Mouse (Mus musculus) stomach, postnatal 0 days (tissue): Measurements from ENCODE around the gene Stum. TPM values are rescaled to one million over a fixed set of nuclear protein-coding genes. Genes with fewer than 3 reads are reported as not detected.

Experiments
- ATAC-seq: fragments of 200-750 bp; cut with Nextera tagmentation; 2 replicates; pipeline ENCODE4 v1.8.0; 2017; ENCODE audit not compliant: low FRiP score, low TSS enrichment
- DNase-seq: peaks from one replicate; pipeline ENCODE4 v3.0.0-alpha.2; 2016; ENCODE audit warnings: low spot score
- H3K27ac ChIP-seq: fragments of 300-500 bp; sonication (generic); replicated peaks from 2 replicates; pipeline ENCODE4 v1.5.1; 2014; ENCODE audit warnings: mild to moderate bottlenecking, control low read depth
- H3K27me3 ChIP-seq: fragments of 300-500 bp; sonication (generic); 2 replicates; pipeline ENCODE4 v1.6.1; 2014; ENCODE audit warnings: low read length; ENCODE audit not compliant: control insufficient read depth, insufficient read depth
- H3K36me3 ChIP-seq: fragments of 300-500 bp; sonication (generic); 2 replicates; pipeline ENCODE4 v1.6.1; 2014; ENCODE audit warnings: low read length, mixed read lengths; ENCODE audit not compliant: control insufficient read depth, insufficient read depth
- H3K4me1 ChIP-seq: fragments of 300-500 bp; sonication (generic); replicated peaks from 2 replicates; pipeline ENCODE4 v1.6.1; 2014; ENCODE audit warnings: antibody characterized with exemption; ENCODE audit not compliant: control insufficient read depth, insufficient read depth
- H3K4me2 ChIP-seq: fragments of 300-500 bp; sonication (generic); replicated peaks from 2 replicates; pipeline ENCODE4 v1.6.1; 2014; ENCODE audit warnings: low read depth, mild to moderate bottlenecking, control low read depth, moderate library complexity
- H3K4me3 ChIP-seq: fragments of 300-500 bp; sonication (generic); 2 replicates; pipeline ENCODE4 v1.5.1; 2014; ENCODE audit warnings: low read depth, low read length, control low read depth
- H3K9ac ChIP-seq: fragments of 300-500 bp; sonication (generic); 2 replicates; pipeline ENCODE4 v1.6.1; 2014; ENCODE audit warnings: mild to moderate bottlenecking, low read length, control low read depth, mixed read lengths
- H3K9me3 ChIP-seq: fragments of 300-500 bp; sonication (generic); 2 replicates; pipeline ENCODE4 v1.6.1; 2016; ENCODE audit warnings: low read length; ENCODE audit not compliant: control insufficient read depth
- CTCF ChIP-seq: IDR thresholded peaks from 2 replicates; pipeline ENCODE4 v1.5.1; 2016; ENCODE audit warnings: antibody characterized with exemption, low read depth, mild to moderate bottlenecking, moderate library complexity
- EP300 ChIP-seq: optimal IDR thresholded peaks from 2 replicates; pipeline ENCODE3; 2016; ENCODE audit warnings: antibody characterized with exemption
- WGBS: fragments of 180-500 bp; shearing (Covaris S2); extraction: QIAGEN DNeasy Blood & Tissue Kit; methylation state at CpG from one replicate; pipeline ENCODE4 v1.1.7; 2014; 5-methylcytosine and 5-hydroxymethylcytosine counted together
- polyA plus RNA-seq: library from polyadenylated mRNA; unstranded; fragments of >200 nt; fragmentation: Nextera tagmentation; extraction: Ambion mirVana; gene quantifications from 2 replicates; pipeline ENCODE4 v1.2.1, GENCODE M21; 2015

The Stum gene
- polyA plus RNA-seq, 1 experiment from 2014 or later = 4.3 TPM

- Histone ChIP-seq H3K9me3 (no peaks in the 10 kb centered on the region), H3K27me3 (no peaks in the 10 kb centered on the region), H3K9ac (no peak overlapping the region), H3K4me3 (no peak overlapping the region), H3K4me1 (peaks cover 6% of the 10 kb centered on the region), H3K27ac (peak overlapping the region; percentile 40), H3K36me3 (no peaks in the 10 kb centered on the region), H3K4me2 (no peak overlapping the region)
- TF ChIP-seq CTCF (no peak), EP300 (no peak)
- WGBS = 79% methylated on average over 12 of the region's 12 CpGs
- ATAC-seq (no peak), DNase-seq (no peak)
Observed at GRCm38 (mm10) chr1:180393873-180394272, 89.4 kb downstream of the Stum start.

DNA sequence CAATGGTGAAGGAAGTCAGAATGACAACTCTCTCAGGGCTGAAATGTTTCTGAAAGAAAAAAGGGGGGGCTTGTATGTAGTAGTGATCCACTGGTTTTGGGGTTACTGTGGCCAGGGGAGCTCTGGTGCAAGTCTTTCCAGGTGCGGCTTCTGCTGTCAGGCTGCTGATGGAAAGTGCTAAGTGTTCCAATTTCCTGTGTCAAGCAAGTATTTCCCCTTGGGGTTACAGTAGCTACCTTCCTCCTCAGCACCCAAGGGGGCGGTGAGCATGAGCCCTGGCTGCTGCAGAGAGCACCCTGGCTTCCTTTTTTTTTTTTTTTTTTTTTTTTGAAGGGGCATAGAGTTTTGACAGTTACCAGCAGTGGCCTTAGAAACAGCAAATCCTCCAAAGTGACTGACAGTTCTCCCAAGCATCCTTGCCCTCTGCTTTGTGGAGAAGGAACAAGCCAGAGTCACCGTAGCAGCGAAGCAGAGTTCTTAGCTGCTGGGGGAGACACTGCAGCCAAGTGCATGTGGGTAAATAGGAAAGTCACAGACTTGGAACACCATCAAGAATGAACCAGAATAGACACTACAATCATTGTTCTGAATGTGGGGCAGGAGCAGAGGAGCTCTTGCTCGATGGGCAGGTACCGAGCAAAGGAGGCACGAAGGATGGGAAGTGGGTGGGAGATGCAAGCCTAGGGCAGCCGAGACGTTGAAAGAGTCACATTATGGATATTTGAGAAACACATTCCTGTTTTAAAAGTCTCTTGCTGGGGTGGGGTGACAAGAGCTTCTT is 90.1 kb downstream of the Stum start:
- ATAC-seq = no peak
- no peak overlapping the region for H3K9ac ChIP-seq
- H3K4me3 ChIP-seq = no peak overlapping the region
- no peak for TF ChIP-seq EP300
- no peak for TF ChIP-seq CTCF
- H3K9me3 ChIP-seq = no peaks in the 10 kb centered on the region
- WGBS = 61% methylated on average over 9 of the region's 9 CpGs
- no peak for DNase-seq
- H3K27me3 ChIP-seq = no peaks in the 10 kb centered on the region
- no peak overlapping the region for H3K4me2 ChIP-seq
- H3K36me3 ChIP-seq = no peaks in the 10 kb centered on the region
- H3K4me1 ChIP-seq = peaks cover 10% of the 10 kb centered on the region
- peak overlapping the region; percentile 40 for H3K27ac ChIP-seq

- Histone ChIP-seq H3K36me3 (no peaks in the 10 kb centered on the region), H3K4me2 (no peak overlapping the region), H3K4me3 (no peak overlapping the region), H3K9ac (no peak overlapping the region), H3K4me1 (peaks cover 11% of the 10 kb centered on the region), H3K27me3 (no peaks in the 10 kb centered on the region), H3K9me3 (no peaks in the 10 kb centered on the region), H3K27ac (no peak overlapping the region)
- 68% methylated on average over 5 of the region's 5 CpGs for WGBS
- no peak for TF ChIP-seq EP300
- no peak for TF ChIP-seq CTCF
- DNase-seq = no peak
- no peak for ATAC-seq
Observed at GRCm38 (mm10) chr1:180392137-180392798, 91.0 kb downstream of the Stum start.

DNA sequence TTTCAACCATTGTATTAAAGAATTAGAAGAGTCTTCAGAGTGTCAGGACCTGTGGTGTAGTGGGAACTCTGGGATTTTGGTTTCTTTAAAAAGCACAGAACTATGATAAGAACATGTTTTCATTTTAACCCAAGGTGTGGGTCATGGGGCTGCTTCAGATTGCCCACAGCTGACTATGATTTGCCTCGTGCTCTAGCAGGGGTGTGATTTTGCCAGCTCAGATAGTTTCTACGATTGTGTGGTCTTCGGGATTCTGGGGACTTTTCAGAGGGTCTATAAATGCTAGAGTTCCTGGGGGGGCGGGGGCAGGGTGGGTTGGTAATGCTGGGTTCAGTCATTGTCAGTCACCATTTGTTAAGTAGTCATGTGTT is 91.7 kb downstream of the Stum start:
- no peak for ATAC-seq
- Histone ChIP-seq H3K27ac (no peak overlapping the region), H3K36me3 (no peaks in the 10 kb centered on the region), H3K9me3 (no peaks in the 10 kb centered on the region), H3K4me1 (peaks cover 11% of the 10 kb centered on the region), H3K4me2 (no peak overlapping the region), H3K27me3 (no peaks in the 10 kb centered on the region), H3K9ac (no peak overlapping the region), H3K4me3 (no peak overlapping the region)
- WGBS = 89% methylated on average over 4 of the region's 4 CpGs
- no peak for DNase-seq
- no peak for TF ChIP-seq CTCF
- no peak for TF ChIP-seq EP300

GRCm38 (mm10) chr1:180390746-180391574 is 92.3 kb downstream of the Stum start:
- TF ChIP-seq CTCF (no peak), EP300 (no peak)
- H3K9me3 ChIP-seq = no peaks in the 10 kb centered on the region
- H3K27me3 ChIP-seq = no peaks in the 10 kb centered on the region
- no peak overlapping the region for H3K4me2 ChIP-seq
- WGBS = 69% methylated on average over 10 of the region's 10 CpGs
- H3K27ac ChIP-seq = peak overlapping the region; percentile 67
- DNase-seq (no peak), ATAC-seq (no peak)
- H3K4me3 ChIP-seq = no peak overlapping the region
- H3K4me1 ChIP-seq = peaks cover 11% of the 10 kb centered on the region
- no peaks in the 10 kb centered on the region for H3K36me3 ChIP-seq
- H3K9ac ChIP-seq = no peak overlapping the region
